In the genomic region with DNA sequence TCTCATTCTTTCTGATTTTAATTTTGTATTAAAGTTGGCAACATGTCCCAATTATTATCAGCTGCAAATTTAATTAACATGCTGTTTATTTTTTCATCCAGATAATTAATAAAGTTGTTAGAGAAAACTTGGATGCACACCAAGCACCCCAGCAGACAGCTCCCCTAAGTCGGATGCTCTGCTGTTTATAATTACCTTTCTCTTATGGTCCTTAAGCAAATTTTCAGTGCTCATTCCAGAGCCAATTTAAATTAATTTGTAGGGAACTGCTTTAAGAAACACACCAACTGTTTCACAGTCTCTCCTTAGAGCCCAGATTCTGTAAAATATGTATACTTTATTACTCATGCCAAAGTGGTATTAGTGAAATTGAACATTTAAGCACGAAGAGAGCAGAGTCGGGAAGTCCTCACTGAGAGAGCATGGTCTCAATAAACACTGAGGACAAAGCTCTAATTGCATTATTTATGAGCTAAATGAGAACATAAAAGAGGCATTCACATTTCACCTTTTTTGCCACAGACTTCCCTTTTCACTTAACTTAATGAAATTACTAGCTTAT, we compare ENCODE assay signal across 21 mouse cellular contexts.
"Had no signal": no experiment of that assay in that cellular context is flagged by ENCODE, and none has a peak within 500 bp of the region (broad histone marks: within the 10 kb centered on the region; RNA-seq: fewer than 3 reads in every experiment).

No protein-coding gene starts in this region.

- H3K36me3 ChIP-seq: liver, embryonic 13.5 days; midbrain, embryonic 15.5 days; neural tube, embryonic 13.5 days had no signal

- H3K4me1 ChIP-seq: liver, embryonic 13.5 days; midbrain, embryonic 15.5 days; neural tube, embryonic 13.5 days had no signal

- ATAC-seq: midbrain, embryonic 15.5 days had no signal

- H3K9me3 ChIP-seq: liver, embryonic 13.5 days; midbrain, embryonic 15.5 days; neural tube, embryonic 13.5 days had no signal

- H3K27me3 ChIP-seq: liver, embryonic 13.5 days; midbrain, embryonic 15.5 days; neural tube, embryonic 13.5 days had no signal

- H3K9ac ChIP-seq: liver, embryonic 13.5 days; midbrain, embryonic 15.5 days; neural tube, embryonic 13.5 days had no signal

- H3K4me3 ChIP-seq: layer of hippocampus, adult 2 months; left cerebral cortex, adult 2 months; liver, embryonic 13.5 days; midbrain, embryonic 15.5 days; myocyte; neural tube, embryonic 13.5 days had no signal

- DNase-seq: kidney, adult 9 months; kidney, postnatal 14 days; kidney, postnatal 4 days; layer of hippocampus, postnatal 36 days; liver, embryonic 13.5 days; lung, adult 2 months; lung, postnatal 14 days; lung, postnatal 4 days; right cerebral cortex, adult 18-20 months; right cerebral cortex, postnatal 14 days; right cerebral cortex, postnatal 4 days; thymus, adult 2 months; thymus, postnatal 14 days; thymus, postnatal 4 days had no signal

- H3K4me2 ChIP-seq: liver, embryonic 13.5 days; midbrain, embryonic 11.5 days; midbrain, embryonic 15.5 days; neural tube, embryonic 13.5 days had no signal

- H3K27ac ChIP-seq: layer of hippocampus, adult 2 months; left cerebral cortex, adult 2 months; liver, embryonic 13.5 days; midbrain, embryonic 15.5 days; neural tube, embryonic 13.5 days; stomach, postnatal 0 days had no signal
